In genomic region chr13:43321492-43321891, GRCm38 (mm10) we compare ENCODE assay signal across 16 mouse cellular contexts. TPM values are rescaled to one million over a fixed set of nuclear protein-coding genes. Genes with fewer than 3 reads are reported as not detected.
DNase-seq lines count a peak whose midpoint lies in the region; ATAC-seq and TF ChIP-seq lines count a peak whose summit lies in the region.
"Had no signal": no experiment of that assay in that cellular context is flagged by ENCODE, and none has a peak within 500 bp of the region (broad histone marks: within the 10 kb centered on the region; RNA-seq: fewer than 3 reads in every experiment).

No protein-coding gene starts in this region.

- no peaks in the 10 kb centered on the region for H3K9me3 ChIP-seq in liver, postnatal 0 days (ENCODE audit: low read length)
- H3K9me3 ChIP-seq in liver, embryonic 11.5 days (ENCODE audit: control insufficient read depth, low read length) = no peaks in the 10 kb centered on the region
- H3K9me3 ChIP-seq: hindbrain, embryonic 15.5 days; limb, embryonic 13.5 days; neural tube, embryonic 12.5 days had no signal

- no peak overlapping the region for H3K9ac ChIP-seq in liver, postnatal 0 days (replicated peaks)
- H3K9ac ChIP-seq in liver, embryonic 11.5 days (ENCODE audit: low read depth, low read length) = no peak overlapping the region
- H3K9ac ChIP-seq: hindbrain, embryonic 15.5 days; limb, embryonic 13.5 days; neural tube, embryonic 12.5 days had no signal

- ATAC-seq in liver, postnatal 0 days = no peak
- no peak for ATAC-seq in liver, embryonic 11.5 days (replicated peaks; ENCODE audit: low FRiP score)
- no peak for ATAC-seq in granulocyte monocyte progenitor cell, adult 5-6 weeks (replicated peaks; ENCODE audit: poor library complexity, severe bottlenecking)

- no peak for TF ChIP-seq EP300 in liver, postnatal 0 days (IDR thresholded peaks at IDR 0.05; ENCODE audit: low read depth)

- H3K27me3 ChIP-seq in liver, postnatal 0 days (ENCODE audit: insufficient read depth, low read length) = no peaks in the 10 kb centered on the region
- H3K27me3 ChIP-seq in liver, embryonic 11.5 days (replicated peaks; ENCODE audit: control insufficient read depth, insufficient read depth, low read length) = no peaks in the 10 kb centered on the region
- H3K27me3 ChIP-seq: hindbrain, embryonic 15.5 days; limb, embryonic 13.5 days; neural tube, embryonic 12.5 days had no signal

- no peak overlapping the region for H3K27ac ChIP-seq in gastrocnemius, adult 2 months
- H3K27ac ChIP-seq in liver, postnatal 0 days (ENCODE audit: low read depth) = no peak overlapping the region
- H3K27ac ChIP-seq in liver, embryonic 11.5 days (ENCODE audit: low read depth, low read length) = no peak overlapping the region
- H3K27ac ChIP-seq: hindbrain, embryonic 15.5 days; limb, embryonic 13.5 days; neural tube, embryonic 12.5 days had no signal

- H3K36me3 ChIP-seq in liver, postnatal 0 days (replicated peaks; ENCODE audit: insufficient read depth, low read length) = no peaks in the 10 kb centered on the region
- H3K36me3 ChIP-seq in liver, embryonic 11.5 days (ENCODE audit: control insufficient read depth, insufficient read depth, low read length) = no peaks in the 10 kb centered on the region
- H3K36me3 ChIP-seq: hindbrain, embryonic 15.5 days; limb, embryonic 13.5 days; neural tube, embryonic 12.5 days had no signal

- WGBS in liver, postnatal 0 days (ENCODE audit: insufficient replicate concordance) = 60% methylated on average over 2 of the region's 2 CpGs
- WGBS in liver, embryonic 11.5 days = 54% methylated on average over 2 of the region's 2 CpGs

- intact Hi-C loops in gastrocnemius, adult 2 months (cut with DNase I) = loop anchor here (2.0 kb wide), 1 partner anchor 139 kb away; no protein-coding TSS in a partner anchor

- H3K4me1 ChIP-seq in liver, postnatal 0 days (ENCODE audit: insufficient read depth) = no peaks in the 10 kb centered on the region
- H3K4me1 ChIP-seq in liver, embryonic 11.5 days (replicated peaks; ENCODE audit: control insufficient read depth, insufficient read depth, low read length) = no peaks in the 10 kb centered on the region
- H3K4me1 ChIP-seq: hindbrain, embryonic 15.5 days; neural tube, embryonic 12.5 days had no signal

- no peak overlapping the region for H3K4me2 ChIP-seq in liver, postnatal 0 days (ENCODE audit: low read depth, low read length)
- H3K4me2 ChIP-seq in liver, embryonic 11.5 days = no peak overlapping the region
- H3K4me2 ChIP-seq: hindbrain, embryonic 15.5 days; limb, embryonic 13.5 days; neural tube, embryonic 12.5 days had no signal

- H3K4me3 ChIP-seq in gastrocnemius, adult 2 months = no peak overlapping the region
- H3K4me3 ChIP-seq in liver, postnatal 0 days (ENCODE audit: low read depth, low read length) = no peak overlapping the region
- H3K4me3 ChIP-seq in liver, embryonic 11.5 days (ENCODE audit: low read depth, low read length) = no peak overlapping the region
- H3K4me3 ChIP-seq: hindbrain, embryonic 15.5 days; limb, embryonic 13.5 days; neural tube, embryonic 12.5 days had no signal

- TF ChIP-seq CTCF in gastrocnemius, adult 2 months (IDR thresholded peaks at IDR 0.05) = peak; percentile 59
- TF ChIP-seq CTCF in liver, postnatal 0 days (IDR thresholded peaks at IDR 0.05; ENCODE audit: low read depth) = peak; percentile 57

- DNase-seq in gastrocnemius, adult 2 months = no peak
- no peak for DNase-seq in gastrocnemius, adult 8-10 months (ENCODE audit: low spot score in 2 of 2)
- DNase-seq in liver, postnatal 0 days = no peak
- no peak for DNase-seq in liver, embryonic 11.5 days (ENCODE audit: low spot score)
- DNase-seq in CD4-positive helper T cell, adult 2 months (ENCODE audit: low read depth, low spot score) = peak; percentile 45
- peak; percentile 59 for DNase-seq in induced T-regulatory cell, adult 2 months (ENCODE audit: low read depth)
- DNase-seq in c-Kit-positive CD71-positive TER-119-positive erythroid progenitor cells, embryonic 14.5 days (ENCODE audit: low spot score) = no peak
- DNase-seq: adrenal gland, adult 8-10 months; cerebellum, adult 9-10 months; heart, adult 11 months; kidney, adult 9 months; right cerebral cortex, postnatal 25 days had no signal

RNA-seq across cellular contexts. Expression of gene Gfod1, which starts 17.5 kb away (rescaled TPM):
- total RNA-seq in gastrocnemius, adult 2 months (2021) = 1 to 10 TPM; 4.3 to 8.2 TPM
- total RNA-seq in gastrocnemius, adult 8-10 months (2022) = 1 to 10 TPM; 3.6 to 4.9 (median 4.3) TPM
- polyA plus RNA-seq in liver, postnatal 0 days (2015; fragmentation: Nextera tagmentation; extraction: Ambion mirVana) = 0.58 and 0.81 TPM in 2 replicates
- 0.37 and 0.42 TPM in 2 replicates for polyA plus RNA-seq in liver, embryonic 11.5 days (2014; fragmentation: Nextera tagmentation; extraction: Ambion mirVana)
- total RNA-seq in granulocyte monocyte progenitor cell, adult 5-6 weeks (2014; fragmentation: Nextera tagmentation) = 13.2 and 13.9 TPM in 2 replicates
- 7.5 and 7.8 TPM in 2 replicates for total RNA-seq in granulocyte monocyte progenitor cell, adult 5-6 weeks (2017)

RNA-seq across cellular contexts. Expression of gene Sirt5, which starts 43.8 kb away (rescaled TPM):
- total RNA-seq in gastrocnemius, adult 2 months (2021) = 10 to 100 TPM; 12.1 to 19.8 TPM
- total RNA-seq in gastrocnemius, adult 8-10 months (2022) = 10 to 100 TPM; 14.9 to 22.6 (median 17.1) TPM
- polyA plus RNA-seq in liver, postnatal 0 days (2015; fragmentation: Nextera tagmentation; extraction: Ambion mirVana) = 8.8 and 8.9 TPM in 2 replicates
- polyA plus RNA-seq in liver, embryonic 11.5 days (2014; fragmentation: Nextera tagmentation; extraction: Ambion mirVana) = 12.9 and 13.7 TPM in 2 replicates
- total RNA-seq in granulocyte monocyte progenitor cell, adult 5-6 weeks (2014; fragmentation: Nextera tagmentation) = 5.2 and 15.7 TPM in 2 replicates
- 5.2 and 6.0 TPM in 2 replicates for total RNA-seq in granulocyte monocyte progenitor cell, adult 5-6 weeks (2017)

Comparison
In these comparisons a context has a peak if more than half of its experiments do, and no peak if none do; other contexts are left out.
1. DNase-seq: peak in CD4-positive helper T cell, adult 2 months (single experiment) and induced T-regulatory cell, adult 2 months (single experiment); none in gastrocnemius, adult 2 months (single experiment), gastrocnemius, adult 8-10 months (0 of 2), liver, postnatal 0 days (single experiment), liver, embryonic 11.5 days (single experiment) and c-Kit-positive CD71-positive TER-119-positive erythroid progenitor cells, embryonic 14.5 days (single experiment).